Mouse (Mus musculus) limb, embryonic 11.5 days (tissue): ENCODE measurements at regions not wholly inside any gene's neighbourhood (a gene's known extent, or its start where the extent isn't known, plus 50 kb on each side); places are given as distances from the start of the nearest gene placed in this dataset.

ENCODE experiments used
- ATAC-seq: fragments of 200-750 bp; cut with Nextera tagmentation; 2 replicates; pipeline ENCODE4 v1.8.0; 2017; ENCODE audit warnings: low read depth; ENCODE audit not compliant: insufficient number of reproducible peaks, low FRiP score, low TSS enrichment
- DNase-seq: peaks from one replicate; pipeline ENCODE4 v3.0.0-alpha.2; 2015; ENCODE audit warnings: low spot score
- H3K27ac ChIP-seq: fragments of 300-500 bp; sonication (generic); replicated peaks from 2 replicates; pipeline ENCODE4 v1.5.1; 2014; ENCODE audit warnings: low read depth, mild to moderate bottlenecking, low read length
- H3K27me3 ChIP-seq: fragments of 300-500 bp; sonication (generic); 2 replicates; pipeline ENCODE4 v1.6.1; 2014; ENCODE audit warnings: mild to moderate bottlenecking, low read length, mixed read lengths; ENCODE audit not compliant: control insufficient read depth, insufficient read depth
- H3K36me3 ChIP-seq: fragments of 300-500 bp; sonication (generic); 2 replicates; pipeline ENCODE4 v1.6.1; 2014; ENCODE audit warnings: mild to moderate bottlenecking, low read length, moderate library complexity, mixed read lengths; ENCODE audit not compliant: control insufficient read depth, insufficient read depth
- H3K4me1 ChIP-seq: fragments of 300-500 bp; sonication (generic); 2 replicates; pipeline ENCODE4 v1.6.1; 2014; ENCODE audit warnings: low read length, mixed read lengths; ENCODE audit not compliant: control insufficient read depth, insufficient read depth
- H3K4me2 ChIP-seq: fragments of 300-500 bp; sonication (generic); 2 replicates; pipeline ENCODE4 v1.6.1; 2014; ENCODE audit warnings: low read depth, mild to moderate bottlenecking, moderate library complexity; ENCODE audit not compliant: severe bottlenecking
- H3K4me3 ChIP-seq: fragments of 300-500 bp; sonication (generic); 2 replicates; pipeline ENCODE4 v1.5.1; 2014; ENCODE audit warnings: low read depth, low read length
- H3K9ac ChIP-seq: fragments of 300-500 bp; sonication (generic); 2 replicates; pipeline ENCODE4 v1.6.1; 2014; ENCODE audit warnings: mild to moderate bottlenecking, low read length
- H3K9me3 ChIP-seq: fragments of 300-500 bp; sonication (generic); 2 replicates; pipeline ENCODE4 v1.6.1; 2016; ENCODE audit warnings: low read length; ENCODE audit not compliant: control insufficient read depth
- WGBS: fragments of 180-500 bp; shearing (Covaris S2); extraction: QIAGEN DNeasy Blood & Tissue Kit; methylation state at CpG from one replicate; pipeline ENCODE4 v1.1.7; 2014; 5-methylcytosine and 5-hydroxymethylcytosine counted together

GRCm38 (mm10) chr8:91853336-91853735 lies 51.5 kb upstream of the Irx3 start:
- Histone ChIP-seq H3K4me2 (no peak overlapping the region), H3K9ac (no peak overlapping the region), H3K4me3 (no peak overlapping the region), H3K36me3 (no peaks in the 10 kb centered on the region), H3K27me3 (peaks cover 22% of the 10 kb centered on the region), H3K9me3 (no peaks in the 10 kb centered on the region), H3K4me1 (no peaks in the 10 kb centered on the region), H3K27ac (no peak overlapping the region)
- no peak for ATAC-seq
- WGBS = 75% methylated on average over 4 of the region's 4 CpGs
- DNase-seq = no peak
